Comparison of ENCODE assay signal across 8 mouse cellular contexts in genomic region chr12:108041571-108042238, GRCm38 (mm10). TPM values are rescaled to one million over a fixed set of nuclear protein-coding genes. Genes with fewer than 3 reads are reported as not detected.
A peak's percentile ranks its signal among the peaks of the same experiment; 100 is the strongest.
DNase-seq lines count a peak whose midpoint lies in the region; ATAC-seq and TF ChIP-seq lines count a peak whose summit lies in the region.

No protein-coding gene starts in this region.

- no peaks in the 10 kb centered on the region for H3K9me3 ChIP-seq in forebrain, postnatal 0 days (ENCODE audit: low read length)

- no peak overlapping the region for H3K9ac ChIP-seq in forebrain, postnatal 0 days

- H3K36me3 ChIP-seq in forebrain, postnatal 0 days (ENCODE audit: insufficient read depth) = no peaks in the 10 kb centered on the region

- peak; percentile 73 for DNase-seq in MN1 (ENCODE audit: low spot score)
- DNase-seq in c-Kit-positive CD71-negative TER-119-negative erythroid progenitor cells, embryonic 14.5 days (ENCODE audit: low read depth) = peak; percentile 68
- peak; percentile 70 for DNase-seq in forebrain, postnatal 0 days
- peak; percentile 81 for DNase-seq in layer of hippocampus, adult 9-11 months
- peak; percentile 85 for DNase-seq in lung, postnatal 10 days
- peak; percentile 75 to 84 for DNase-seq in right cerebral cortex, postnatal 10 days (ENCODE audit: low spot score in 2 of 2)
- DNase-seq in urinary bladder, adult 2 months (ENCODE audit: low spot score) = peak; percentile 54

- ATAC-seq in forebrain, postnatal 0 days = peak; percentile 43; the same call in 1 of the 2 replicates
- peak; percentile 55 to 70 for ATAC-seq in hematopoietic stem cell, adult 5-6 weeks (replicated peaks in 1 of 2; ENCODE audit: insufficient read depth in 1 of 2, low FRiP score in 2 of 2, low TSS enrichment in 1 of 2, low read depth in 1 of 2, poor library complexity in 2 of 2, severe bottlenecking in 2 of 2)

- no peak overlapping the region for H3K27ac ChIP-seq in forebrain, postnatal 0 days (ENCODE audit: low read depth, low read length)

- TF ChIP-seq CTCF in forebrain, postnatal 0 days (IDR thresholded peaks at IDR 0.05; ENCODE audit: low read depth) = peak; percentile 75

- no peak overlapping the region for H3K4me3 ChIP-seq in forebrain, postnatal 0 days (ENCODE audit: low read depth, low read length)

- 46% methylated on average over 12 of the region's 12 CpGs for WGBS in forebrain, postnatal 0 days

- no peaks in the 10 kb centered on the region for H3K4me1 ChIP-seq in forebrain, postnatal 0 days (ENCODE audit: insufficient read depth)

- no peaks in the 10 kb centered on the region for H3K27me3 ChIP-seq in forebrain, postnatal 0 days (ENCODE audit: insufficient read depth, low read length)

- H3K4me2 ChIP-seq in forebrain, postnatal 0 days (ENCODE audit: low read depth) = no peak overlapping the region

RNA-seq across cellular contexts. Expression of gene Bcl11b, which starts 38.3 kb away (rescaled TPM):
- 103 and 122 TPM in 2 replicates for total RNA-seq in forebrain, postnatal 0 days (2014; rRNA removed)
- polyA plus RNA-seq in forebrain, postnatal 0 days (2015; fragmentation: Nextera tagmentation; extraction: Ambion mirVana) = 45.4 and 70.1 TPM in 2 replicates
- 0.15 and 0.19 TPM in 2 replicates for total RNA-seq in hematopoietic stem cell, adult 5-6 weeks (2017)
- 0.44 and 0.77 TPM in 2 replicates for polyA plus RNA-seq in urinary bladder, adult 2 months (2012; rRNA removed)

Comparison
In these comparisons a context has a peak if more than half of its experiments do, and no peak if none do; other contexts are left out.
1. RNA of gene Bcl11b, which starts 38.3 kb away (total RNA-seq): 103 to 122 TPM in forebrain, postnatal 0 days; 0.15 to 0.19 TPM in hematopoietic stem cell, adult 5-6 weeks; every median in the first group is over 10 times any median in the second.
2. Peak in every context shown above with its lines, with median percentiles within 50 percentile points of each other: DNase-seq.